Mouse (Mus musculus): Measurements from ENCODE around the gene Npy. TPM values are rescaled to one million over a fixed set of nuclear protein-coding genes. Genes with fewer than 3 reads are reported as not detected.

The Npy gene
- total RNA-seq, 2 experiments from 2014 or later = not detected

GRCm38 (mm10) chr6:49875791-49876190 lies 53.3 kb downstream of the Npy start:
- ATAC-seq (replicated peaks; ENCODE audit: poor library complexity) = no peak

Measured in megakaryocyte progenitor cell, adult 5-6 weeks (primary cell).